Mouse (Mus musculus) lung, adult 2 months (tissue): Measurements from ENCODE around the gene Rpap2.

ENCODE experiments used
- CTCF ChIP-seq: fragments of 200-500 bp; IDR thresholded peaks from 2 replicates; pipeline ENCODE4 v1.5.1; 2011; ENCODE audit warnings: mild to moderate bottlenecking, low read length, control low read depth; ENCODE audit not compliant: insufficient read depth
- POLR2A ChIP-seq: fragments of 200-500 bp; IDR thresholded peaks from 2 replicates; pipeline ENCODE4 v1.6.1; 2011; ENCODE audit warnings: low read depth, mild to moderate bottlenecking, control low read depth, low read length, borderline replicate concordance; ENCODE audit errors: extremely low read depth

GRCm38 (mm10) chr5:107644595-107644994 lies 47.4 kb downstream of the Rpap2 start:
- no peak for TF ChIP-seq CTCF
- no peak for TF ChIP-seq POLR2A
